Mouse (Mus musculus) ES-Bruce4 (cell line): ENCODE data around the gene Lrba.

Experiments used
- CTCF ChIP-seq: IDR thresholded peaks from one replicate; pipeline ENCODE4 v1.8.1; 2011; ENCODE audit warnings: low read depth, low read length
- EP300 ChIP-seq: IDR thresholded peaks from 2 replicates; pipeline ENCODE4 v1.6.1; 2011; ENCODE audit warnings: low read depth, low read length; ENCODE audit not compliant: insufficient read depth
- POLR2A ChIP-seq: IDR thresholded peaks from one replicate; pipeline ENCODE4 v1.8.1; 2011; ENCODE audit warnings: low read length; ENCODE audit not compliant: insufficient read depth

GRCm38 (mm10) chr3:86806834-86807233 lies 582.4 kb downstream of the Lrba start:
- TF ChIP-seq CTCF (no peak), POLR2A (no peak), EP300 (no peak)
